Mouse (Mus musculus) spleen, adult 2 months (tissue): Measurements from ENCODE around the gene Sarm1. TPM values are rescaled to one million over a fixed set of nuclear protein-coding genes. Genes with fewer than 3 reads are reported as not detected.
A peak's percentile ranks its signal among the peaks of the same experiment; 100 is the strongest.

ENCODE experiments used
- DNase-seq, 2 experiments: peaks; one replicate each; pipeline versions ENCODE4 v3.0.0 to v3.0.0-alpha.2; 2012 to 2021; ENCODE audit warnings: low spot score in 2 of 2, low read depth in 1 of 2
- H3K27ac ChIP-seq: fragments of 200-500 bp; 2 replicates; pipeline ENCODE4 v1.5.1; 2012; ENCODE audit warnings: low read length, inconsistent platforms; ENCODE audit not compliant: insufficient read depth
- H3K27me3 ChIP-seq: fragments of 200-500 bp; 2 replicates; pipeline ENCODE4 v1.6.1; 2012; ENCODE audit warnings: mild to moderate bottlenecking, moderate library complexity, low read length, inconsistent platforms; ENCODE audit not compliant: control insufficient read depth, insufficient read depth
- H3K36me3 ChIP-seq: fragments of 200-500 bp; 2 replicates; pipeline ENCODE4 v1.6.1; 2012; ENCODE audit warnings: mild to moderate bottlenecking, low read length, inconsistent platforms; ENCODE audit not compliant: control insufficient read depth, insufficient read depth
- H3K4me1 ChIP-seq: fragments of 200-500 bp; 2 replicates; pipeline ENCODE4 v1.6.1; 2011; ENCODE audit warnings: inconsistent platforms; ENCODE audit not compliant: control insufficient read depth, insufficient read depth, insufficient read length
- H3K4me3 ChIP-seq: fragments of 200-500 bp; 2 replicates; pipeline ENCODE4 v1.5.1; 2011; ENCODE audit warnings: mild to moderate bottlenecking, inconsistent platforms; ENCODE audit not compliant: insufficient read depth, insufficient read length; ENCODE audit errors: extremely low read depth
- CTCF ChIP-seq: fragments of 200-500 bp; IDR thresholded peaks from 2 replicates; pipeline ENCODE4 v1.5.1; 2011; ENCODE audit warnings: mild to moderate bottlenecking, inconsistent platforms; ENCODE audit not compliant: insufficient read depth, insufficient read length, insufficient replicate concordance; ENCODE audit errors: extremely low read depth
- POLR2A ChIP-seq: fragments of 200-500 bp; IDR thresholded peaks from 2 replicates; pipeline ENCODE4 v1.6.1; 2011; ENCODE audit warnings: low read depth, low read length, inconsistent platforms
- WGBS: fragments of 180-500 bp; shearing (Covaris S2); methylation state at CpG from one replicate; pipeline ENCODE4 v1.1.7; 2018; 5-methylcytosine and 5-hydroxymethylcytosine counted together
- polyA plus RNA-seq: library from polyadenylated mRNA; depleted of rRNA; stranded (reverse); fragments of >200 nt; gene quantifications from 2 replicates; pipeline ENCODE4 v1.2.3, GENCODE M21; 2012

Gene Sarm1
- polyA plus RNA-seq, 1 experiment, result 0.51 TPM

DNA sequence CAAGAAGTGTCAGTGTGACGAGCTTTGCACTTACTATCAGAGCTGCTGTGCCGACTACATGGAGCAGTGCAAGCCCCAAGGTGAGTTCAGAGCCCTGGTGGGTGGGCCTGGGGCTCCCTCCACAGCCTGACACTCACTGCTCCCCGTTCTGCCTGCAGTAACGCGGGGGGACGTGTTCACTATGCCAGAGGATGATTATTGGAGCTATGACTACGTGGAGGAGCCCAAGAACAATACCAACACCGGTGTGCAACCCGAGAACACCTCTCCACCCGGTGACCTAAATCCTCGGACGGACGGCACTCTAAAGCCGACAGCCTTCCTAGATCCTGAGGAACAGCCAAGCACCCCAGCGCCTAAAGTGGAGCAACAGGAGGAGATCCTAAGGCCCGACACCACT is 2.0 kb upstream of the Sarm1 start:
- DNase-seq, result no peak
- WGBS, result 59% methylated on average over 16 of the region's 16 CpGs
- TF ChIP-seq POLR2A (no peak), CTCF (no peak)
- Histone ChIP-seq H3K27me3 (peaks cover 7% of the 10 kb centered on the region), H3K27ac (no peak overlapping the region), H3K4me1 (peaks cover 7% of the 10 kb centered on the region), H3K4me3 (no peak overlapping the region), H3K36me3 (no peaks in the 10 kb centered on the region)

GRCm38 (mm10) chr11:78499004-78499403 is 1.4 kb upstream of the Sarm1 start, which contains the start of gene Vtn:
TSS of gene Vtn (plus strand) at chr11:78499091.
- DNase-seq, result no peak
- peak within 1 kb of the TSS; percentile 61; the same call in 1 of the 2 replicates for H3K4me3 ChIP-seq

GRCm38 (mm10) chr11:78497071-78497541 is 448 bp downstream of the Sarm1 start:
- 2% methylated on average over 44 of the region's 44 CpGs for WGBS
- DNase-seq, result peak in 1 of 2 experiments; percentile 14

More at GRCm38 (mm10) chr11:78499004-78499403, 1.4 kb upstream of the Sarm1 start, which contains the start of gene Vtn:
- WGBS, result 72% methylated on average over 7 of the region's 7 CpGs
- H3K36me3 ChIP-seq, result no peaks in the 10 kb centered on the region
- no peak for TF ChIP-seq CTCF
- no peak for TF ChIP-seq POLR2A
- no peak within 1 kb of the TSS for H3K27ac ChIP-seq
- H3K27me3 ChIP-seq, result peaks cover 7% of the 10 kb centered on the region
- peaks cover 7% of the 10 kb centered on the region for H3K4me1 ChIP-seq

GRCm38 (mm10) chr11:78495904-78496303 is 1.6 kb downstream of the Sarm1 start:
- H3K36me3 ChIP-seq, result no peaks in the 10 kb centered on the region
- peaks cover 7% of the 10 kb centered on the region for H3K27me3 ChIP-seq
- no peak for DNase-seq
- TF ChIP-seq CTCF, result no peak
- TF ChIP-seq POLR2A, result no peak
- H3K4me1 ChIP-seq, result peaks cover 7% of the 10 kb centered on the region
- no peak overlapping the region for H3K4me3 ChIP-seq
- whole genome bisulfite sequencing, result 16% methylated on average over 6 of the region's 6 CpGs
- no peak overlapping the region for H3K27ac ChIP-seq

More at GRCm38 (mm10) chr11:78497071-78497541, 448 bp downstream of the Sarm1 start:
- H3K4me1 ChIP-seq, result peaks cover 7% of the 10 kb centered on the region
- H3K27me3 ChIP-seq, result peaks cover 7% of the 10 kb centered on the region
- TF ChIP-seq POLR2A, result no peak
- TF ChIP-seq CTCF, result no peak
- peak overlapping the region; percentile 54 for H3K4me3 ChIP-seq
- H3K27ac ChIP-seq, result no peak overlapping the region
- H3K36me3 ChIP-seq, result no peaks in the 10 kb centered on the region

- Histone ChIP-seq H3K27me3 (peaks cover 6% of the 10 kb centered on the region; the same call in 1 of the 2 replicates), H3K4me3 (no peak overlapping the region)
Measured at GRCm38 (mm10) chr11:78490781-78491241, 6.7 kb downstream of the Sarm1 start.

GRCm38 (mm10) chr11:78488168-78488567 is 9.4 kb downstream of the Sarm1 start:
- peak in 1 of 2 experiments; percentile 53 for DNase-seq
- Histone ChIP-seq H3K36me3 (no peaks in the 10 kb centered on the region), H3K27ac (no peak overlapping the region), H3K4me3 (no peak overlapping the region), H3K4me1 (peaks cover 4% of the 10 kb centered on the region), H3K27me3 (peaks cover 6% of the 10 kb centered on the region; the same call in 1 of the 2 replicates)
- no peak for TF ChIP-seq POLR2A
- TF ChIP-seq CTCF, result peak; percentile 62; the same call in 1 of the 2 replicates
- WGBS, result 4% methylated on average over 8 of the region's 8 CpGs

More at GRCm38 (mm10) chr11:78490781-78491241, 6.7 kb downstream of the Sarm1 start:
- Histone ChIP-seq H3K27ac (no peak overlapping the region), H3K36me3 (no peaks in the 10 kb centered on the region), H3K4me1 (peaks cover 4% of the 10 kb centered on the region)
- DNase-seq, result no peak
- no peak for TF ChIP-seq CTCF
- TF ChIP-seq POLR2A, result no peak
- WGBS, result 10% methylated on average over 48 of the region's 48 CpGs

- Histone ChIP-seq H3K4me3 (no peak overlapping the region), H3K27me3 (no peaks in the 10 kb centered on the region), H3K36me3 (no peaks in the 10 kb centered on the region), H3K4me1 (no peaks in the 10 kb centered on the region), H3K27ac (no peak overlapping the region)
- TF ChIP-seq POLR2A, result no peak
- TF ChIP-seq CTCF, result no peak
- 54% methylated on average over 7 of the region's 7 CpGs for WGBS
- DNase-seq, result no peak
Measured at GRCm38 (mm10) chr11:78483639-78484038, 13.9 kb downstream of the Sarm1 start.
